8 mouse cellular contexts compared by ENCODE assay signal in the genomic region with DNA sequence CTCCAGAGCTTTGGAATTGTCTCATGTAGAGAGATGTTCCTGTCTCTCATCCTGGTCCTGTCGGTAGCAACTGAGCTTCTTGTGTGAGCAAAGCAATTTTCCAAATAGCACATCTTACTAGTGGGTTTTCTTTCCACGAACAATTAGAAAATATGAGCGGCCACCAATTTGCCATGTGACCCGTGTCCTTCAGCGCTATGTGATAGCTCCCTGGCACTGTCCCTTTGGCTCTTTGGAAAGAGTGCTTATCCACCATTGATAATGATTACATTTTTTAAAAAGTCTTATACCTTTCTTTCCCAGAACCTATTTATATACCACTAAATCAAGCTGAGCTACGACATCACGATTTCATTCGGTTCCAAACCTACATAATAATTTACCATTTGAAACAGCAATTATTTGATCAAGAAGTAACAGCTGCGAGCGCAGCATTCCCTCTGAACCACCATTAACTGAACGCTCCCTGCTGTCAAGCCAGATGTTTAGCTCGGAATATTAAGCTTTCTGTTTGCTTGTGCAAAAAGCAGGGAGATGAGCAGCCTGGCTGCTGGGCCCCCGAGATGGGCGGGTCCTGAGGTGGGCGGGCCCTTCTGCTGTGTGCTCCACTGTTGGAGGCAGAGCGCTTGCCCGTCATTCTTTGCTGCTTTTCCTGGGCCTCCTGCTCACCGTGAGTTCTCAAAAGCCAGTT. TPM values are rescaled to one million over a fixed set of nuclear protein-coding genes. Genes with fewer than 3 reads are reported as not detected.
DNase-seq lines count a peak whose midpoint lies in the region.

No protein-coding gene starts in this region.

- peak; percentile 14 for DNase-seq in ovary, adult 18-20 months (ENCODE audit: low spot score)
- no peak for DNase-seq in ovary, postnatal 10 days (ENCODE audit: low spot score)
- DNase-seq in heart, postnatal 10 days: peak; percentile 32 to 39
- DNase-seq in layer of hippocampus, postnatal 36 days: peak; percentile 33 to 54
- peak; percentile 51 for DNase-seq in mesoderm, embryonic 11.5 days (ENCODE audit: low read depth, low spot score)
- DNase-seq in right cerebral cortex, postnatal 4 days: peak; percentile 17
- no peak for DNase-seq in B cell, adult 2 months

- H3K4me3 ChIP-seq in erythroblast, embryonic 14.5 days (replicated peaks): peak overlapping the region; percentile 43

- no peaks in the 10 kb centered on the region for H3K27me3 ChIP-seq in erythroblast, embryonic 14.5 days (ENCODE audit: control insufficient read depth)

- peaks cover 30% of the 10 kb centered on the region for H3K4me1 ChIP-seq in erythroblast, embryonic 14.5 days (ENCODE audit: control insufficient read depth)

- intact Hi-C loops in heart, postnatal 10 days (cut with DNase I): no loop called here

- no peaks in the 10 kb centered on the region for H3K9me3 ChIP-seq in erythroblast, embryonic 14.5 days (ENCODE audit: control insufficient read depth, low read length)

- H3K36me3 ChIP-seq in erythroblast, embryonic 14.5 days (ENCODE audit: control insufficient read depth): no peaks in the 10 kb centered on the region

RNA-seq across cellular contexts. Expression of gene Scamp1, which starts 20.8 kb away (rescaled TPM):
- polyA plus RNA-seq in erythroblast, embryonic 14.5 days (2012): 0.04 and 0.12 TPM in 2 replicates
- total RNA-seq in heart, postnatal 10 days (2021): 10 to 100 TPM; 35.7 to 39.1 TPM
- 100 to 1,000 TPM; 170 to 173 TPM for total RNA-seq in layer of hippocampus, postnatal 36 days (2021)

RNA-seq across cellular contexts. Expression of gene Ap3b1, which starts 52.3 kb away (rescaled TPM):
- 0.85 and 0.87 TPM in 2 replicates for polyA plus RNA-seq in erythroblast, embryonic 14.5 days (2012)
- total RNA-seq in heart, postnatal 10 days (2021): 10 to 100 TPM; 27.7 to 32.7 TPM
- 10 to 100 TPM; 57.0 to 61.9 TPM for total RNA-seq in layer of hippocampus, postnatal 36 days (2021)

Comparison
In these comparisons a context has a peak if more than half of its experiments do, and no peak if none do; other contexts are left out.
1. DNase-seq: peak in ovary, adult 18-20 months (single experiment), heart, postnatal 10 days (2 of 2), layer of hippocampus, postnatal 36 days (2 of 2), mesoderm, embryonic 11.5 days (single experiment) and right cerebral cortex, postnatal 4 days (single experiment); none in ovary, postnatal 10 days (single experiment) and B cell, adult 2 months (0 of 2).
2. RNA of gene Scamp1, which starts 20.8 kb away (total RNA-seq): 170 to 173 TPM in layer of hippocampus, postnatal 36 days; 35.7 to 39.1 TPM in heart, postnatal 10 days; every median in the first group is over 4 times any median in the second.